Mouse (Mus musculus): ENCODE data around the gene Cdk5rap3.
A peak's percentile ranks its signal among the peaks of the same experiment; 100 is the strongest.

Cdk5rap3 gene

DNA sequence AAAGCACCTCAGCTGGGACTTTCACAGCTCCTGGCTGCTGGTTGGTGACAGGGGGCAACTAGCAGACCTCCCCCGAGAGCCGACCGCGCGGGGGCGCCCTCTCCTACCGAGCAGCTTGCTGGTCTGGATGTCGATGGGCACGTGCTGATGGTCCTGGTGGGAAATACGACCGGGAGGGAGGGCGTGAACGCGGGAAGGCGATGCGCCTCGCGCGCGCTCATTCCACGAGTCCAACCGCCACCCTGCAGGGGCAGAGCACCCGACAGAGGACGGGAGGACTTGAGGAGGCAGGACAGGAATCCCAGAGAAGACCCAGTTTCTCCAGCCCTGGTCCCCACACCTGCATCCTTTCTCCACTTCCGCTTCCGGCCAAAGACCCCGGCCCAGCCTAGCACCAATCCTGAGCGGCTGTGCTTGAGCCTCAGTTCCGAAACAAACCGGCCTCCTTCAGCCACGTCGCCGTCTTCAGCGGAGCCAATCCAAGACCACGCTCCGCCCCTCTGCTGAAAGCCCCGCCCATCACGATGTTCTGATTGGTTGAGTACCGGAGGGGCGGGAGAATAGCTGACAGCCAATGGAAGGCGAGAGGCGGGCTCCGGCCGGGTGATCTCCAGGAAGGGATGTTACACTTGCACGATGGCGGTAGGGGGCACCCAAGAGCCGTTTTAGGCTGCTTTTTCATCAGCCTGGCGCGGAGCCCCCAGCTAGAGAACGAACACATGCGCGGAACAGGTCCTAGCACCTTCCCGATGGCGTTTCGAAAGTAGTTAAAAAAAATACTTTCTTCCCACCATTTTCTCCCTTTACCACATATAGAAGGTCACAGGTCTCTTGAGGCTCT lies at the start of gene Cdk5rap3:
Cdk5rap3 (minus strand) TSS at position 453 of the 841 bp plus-strand sequence.
- peak; percentile 99 for DNase-seq (ENCODE audit: low read depth)

DNA sequence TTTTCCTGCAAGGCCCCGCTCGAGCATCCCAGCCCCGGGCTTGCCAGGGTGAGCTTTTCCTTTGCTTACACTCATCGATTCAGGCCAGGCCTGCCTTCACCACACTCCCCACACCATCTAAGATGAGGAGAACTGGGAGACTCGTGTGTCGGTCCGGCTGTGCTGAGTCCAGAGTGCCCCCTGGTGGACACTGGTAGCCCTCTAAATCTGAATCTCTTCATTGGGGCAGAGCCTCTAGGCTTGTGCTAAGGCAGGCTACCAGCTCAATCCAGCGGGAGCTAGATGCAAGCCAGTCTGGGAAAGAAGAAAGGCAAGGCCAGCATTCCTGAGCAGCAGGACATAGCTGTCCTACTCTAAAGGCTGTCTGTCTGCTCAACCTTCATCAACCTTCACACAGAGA lies 47.3 kb upstream of the Cdk5rap3 start:
- peak; percentile 71 for DNase-seq (ENCODE audit: low read depth)

DNA sequence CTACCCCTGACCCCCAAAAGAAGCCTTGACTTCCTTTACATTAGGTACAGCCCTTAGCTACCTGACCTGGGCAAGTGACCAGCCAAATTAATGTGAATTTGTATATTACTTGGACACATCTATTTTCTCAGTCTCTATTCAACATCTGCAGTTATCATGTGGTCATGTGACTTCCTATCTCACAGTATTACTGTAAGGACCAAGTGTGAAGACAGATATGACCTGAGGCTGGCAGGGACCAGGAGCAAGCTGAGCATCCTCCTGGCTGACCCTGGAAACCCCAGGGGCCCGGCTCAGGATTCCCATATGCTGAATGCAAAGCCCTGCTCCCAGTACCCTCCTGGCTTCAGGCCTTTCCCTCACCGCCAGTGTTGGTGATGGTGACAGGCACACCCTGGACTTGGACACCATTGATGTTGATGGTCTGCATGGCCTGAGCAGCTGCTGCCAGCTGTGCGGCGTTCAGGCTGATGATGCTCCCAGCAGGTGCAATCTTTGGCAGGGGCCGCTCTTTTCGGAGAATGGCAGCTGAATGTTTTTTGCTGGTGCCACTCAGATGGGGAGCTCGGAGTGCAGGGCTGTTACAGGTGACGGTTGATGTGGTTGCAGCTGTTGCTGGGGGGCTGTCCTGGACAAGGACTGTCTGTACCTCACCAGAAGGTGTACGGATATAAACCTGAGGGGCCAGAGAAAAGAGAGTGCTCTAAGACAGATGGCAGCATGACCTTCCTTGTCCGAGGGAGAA lies 40.9 kb upstream of the Cdk5rap3 start:
- DNase-seq (ENCODE audit: low read depth), result no peak

DNA sequence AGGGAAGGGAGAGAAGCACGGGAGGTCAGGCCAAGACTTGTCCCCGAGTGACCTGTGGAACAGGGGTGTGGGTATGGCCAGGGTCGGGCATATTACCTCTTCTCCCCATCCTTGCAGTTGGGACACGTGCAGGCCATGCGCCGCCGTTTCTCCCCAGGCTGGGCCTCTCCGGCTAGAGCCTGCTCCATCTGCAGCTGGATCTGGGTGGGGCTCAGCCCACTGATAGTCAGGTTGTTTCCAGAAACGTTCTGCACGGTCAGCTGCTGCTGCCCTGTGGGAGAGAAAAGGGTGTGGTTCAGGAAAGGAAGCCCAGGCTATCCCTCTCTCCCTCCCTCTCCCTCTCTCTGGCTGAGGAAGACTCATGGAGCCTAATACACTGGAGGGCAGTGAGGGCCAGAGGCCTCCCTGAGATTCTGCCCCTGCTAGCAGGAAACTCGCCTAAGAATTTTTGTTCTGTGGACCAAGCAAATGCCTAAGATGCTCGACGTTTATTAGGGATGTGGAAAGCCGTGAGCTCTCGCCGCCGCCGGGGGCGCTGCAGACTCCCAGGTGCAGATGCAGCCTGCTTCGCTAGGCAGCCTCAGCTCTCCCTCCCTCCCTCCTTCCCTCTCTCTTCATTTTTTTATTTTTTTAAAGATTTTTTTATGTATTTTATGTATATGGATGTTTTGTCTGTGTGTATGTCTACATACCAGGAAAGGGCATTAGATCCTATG lies 39.9 kb upstream of the Cdk5rap3 start:
- DNase-seq (ENCODE audit: low read depth), result no peak

DNA sequence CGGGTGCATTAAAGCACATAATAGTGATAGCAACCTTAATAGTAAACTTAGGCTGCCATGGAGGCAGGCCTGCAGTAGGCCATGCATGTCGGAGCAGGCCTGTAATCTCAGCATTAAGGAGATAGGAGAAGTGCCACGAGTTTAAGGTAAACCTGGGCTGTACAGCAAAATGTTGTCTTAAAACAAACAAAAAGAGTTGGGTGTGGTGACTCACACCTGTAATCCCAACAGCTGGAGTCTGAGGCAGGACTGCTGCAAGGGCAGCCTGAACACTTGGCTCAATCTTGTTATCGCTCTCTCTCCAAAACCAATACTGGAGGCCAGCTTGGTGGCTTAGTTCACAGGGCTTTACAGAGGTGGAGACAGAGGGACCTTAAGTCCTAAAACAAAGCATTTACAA lies 38.8 kb upstream of the Cdk5rap3 start:
- no peak for DNase-seq (ENCODE audit: low read depth)

DNA sequence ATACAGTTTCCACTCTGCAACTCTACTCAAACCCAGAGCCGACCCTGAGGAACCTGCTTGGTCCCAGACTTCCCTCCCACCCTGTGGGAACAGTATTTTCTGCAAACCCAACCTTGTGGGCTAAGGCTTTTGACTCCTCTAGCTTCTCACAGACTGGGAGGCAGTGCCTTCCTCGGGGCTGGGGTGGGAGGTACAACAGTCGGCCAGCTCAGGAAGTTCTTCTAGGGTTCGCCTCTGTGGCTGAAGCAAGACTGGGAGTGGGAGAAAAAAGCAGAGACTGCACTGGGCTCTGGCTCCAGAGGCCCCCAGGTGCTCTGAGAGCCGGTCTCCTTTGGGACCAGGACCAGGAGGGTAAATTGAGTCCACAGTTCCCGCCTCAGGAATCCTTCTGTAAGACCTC lies 36.6 kb upstream of the Cdk5rap3 start:
- no peak for DNase-seq (ENCODE audit: low read depth)

DNA sequence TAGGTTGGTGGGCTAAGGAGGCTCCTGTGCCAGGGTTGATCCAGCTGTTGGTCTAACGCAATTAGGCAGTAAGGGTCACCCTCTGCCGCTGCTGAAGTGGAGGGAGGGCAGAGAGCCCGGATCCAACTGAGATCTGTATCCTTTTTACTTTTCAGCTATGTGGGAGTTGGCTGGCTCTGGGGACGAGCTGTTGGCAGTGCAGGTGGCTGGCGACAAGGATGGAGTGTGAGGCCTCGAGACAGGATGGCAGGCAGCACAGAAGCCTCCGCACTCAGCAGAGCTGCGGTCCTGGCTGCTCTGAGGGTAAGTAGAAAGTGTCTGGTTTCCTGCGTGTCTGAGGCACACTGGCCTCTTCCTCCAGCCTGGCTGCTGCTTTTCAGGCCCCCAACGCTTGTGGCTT lies 36.1 kb upstream of the Cdk5rap3 start:
- no peak for DNase-seq (ENCODE audit: low read depth)

DNA sequence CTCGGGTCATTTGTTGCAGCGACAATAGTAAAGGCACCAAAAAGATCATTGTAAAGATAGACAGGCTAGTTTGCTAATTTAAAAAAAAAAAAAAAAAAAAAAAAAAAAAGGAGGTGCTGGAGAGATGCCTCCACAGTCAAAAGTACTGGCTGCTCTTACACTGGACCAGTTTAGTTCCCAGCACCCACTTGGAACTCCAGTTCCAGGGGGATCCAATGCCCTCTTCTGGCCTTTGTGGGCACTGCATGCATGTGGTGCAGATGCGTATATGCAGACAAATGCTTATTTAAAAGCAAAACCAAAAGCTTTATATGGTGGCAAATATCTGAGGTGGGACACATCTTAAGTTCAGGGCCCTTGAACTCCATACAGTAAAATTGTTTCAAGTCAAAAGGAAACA lies 34.5 kb upstream of the Cdk5rap3 start:
- DNase-seq (ENCODE audit: low read depth), result no peak

DNA sequence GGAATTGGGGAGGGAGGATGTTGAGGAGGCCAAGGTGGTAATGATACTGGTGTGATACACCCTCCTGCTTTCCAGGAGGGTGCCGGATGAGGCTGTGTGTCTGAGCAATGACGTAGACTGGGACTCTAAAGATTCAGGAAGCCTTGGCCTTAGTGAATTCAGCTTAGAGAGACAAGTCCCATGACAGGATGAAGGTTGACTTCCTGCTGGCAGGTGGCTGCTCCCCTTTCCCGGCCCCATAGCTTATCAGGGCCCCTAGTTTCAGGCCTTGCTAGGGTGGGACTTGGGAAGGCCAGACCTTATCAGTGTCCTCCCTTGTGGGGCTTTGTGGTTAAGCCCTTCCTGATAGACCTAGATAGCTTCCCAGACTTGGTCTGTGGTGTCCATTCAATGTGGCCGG lies 31.6 kb upstream of the Cdk5rap3 start:
- DNase-seq (ENCODE audit: low read depth), result no peak

DNA sequence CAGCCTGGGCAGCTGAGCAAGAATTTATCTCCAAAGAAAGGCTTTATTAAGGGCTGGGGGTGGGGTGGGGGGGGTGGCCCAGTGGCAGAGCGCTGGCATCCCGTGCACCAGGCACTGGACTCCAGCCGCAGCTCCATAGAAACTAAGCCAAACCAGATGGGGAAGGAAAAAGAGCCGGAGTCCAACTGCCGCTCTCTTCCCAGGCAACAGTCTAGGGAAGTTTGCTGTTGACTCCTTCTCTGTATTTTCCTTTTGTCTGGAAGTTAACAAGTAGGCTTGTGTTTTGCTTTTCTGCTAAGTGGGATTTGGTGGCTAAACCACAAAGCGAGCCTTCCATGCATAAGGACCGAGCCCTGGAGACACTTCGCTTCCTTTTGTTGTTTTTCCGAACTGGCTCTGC lies 30.2 kb upstream of the Cdk5rap3 start:
- no peak for DNase-seq (ENCODE audit: low read depth)

DNA sequence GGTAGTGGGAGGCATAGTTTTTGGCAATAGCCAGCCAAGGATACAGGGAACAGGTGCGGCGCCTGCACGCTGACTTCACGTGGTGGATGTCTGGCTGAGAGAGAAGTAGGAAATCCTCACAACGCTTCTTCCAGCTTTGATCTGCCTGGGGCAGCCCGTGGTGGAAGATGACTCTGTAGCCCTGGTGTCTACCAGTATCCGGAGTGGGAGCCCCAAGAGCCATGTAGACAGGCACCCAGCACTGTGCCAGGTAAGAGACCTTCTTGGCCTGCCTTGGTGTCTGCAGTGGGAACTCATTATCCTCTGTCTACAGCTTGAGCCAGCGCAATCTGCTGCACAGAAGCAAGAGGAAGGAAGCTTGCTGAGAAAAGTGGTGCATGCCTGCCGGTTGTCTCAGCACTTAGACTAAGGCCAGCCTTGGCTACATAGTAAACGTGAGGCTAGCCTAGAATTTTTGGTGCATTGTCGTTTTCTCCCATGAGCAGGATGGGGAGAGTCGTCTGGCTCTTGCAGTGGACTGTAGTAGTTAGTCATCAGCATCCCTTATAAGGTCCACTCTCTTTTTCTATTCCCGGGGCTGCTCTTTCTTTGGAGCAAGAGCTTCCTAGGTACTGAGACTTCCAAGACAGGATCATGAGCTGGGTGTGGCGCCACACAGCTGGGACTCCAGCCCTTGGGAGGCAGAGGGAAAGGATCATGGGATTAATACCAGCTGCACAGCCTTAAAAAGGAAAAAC lies 28.7 kb upstream of the Cdk5rap3 start:
- no peak for DNase-seq (ENCODE audit: low read depth)

DNA sequence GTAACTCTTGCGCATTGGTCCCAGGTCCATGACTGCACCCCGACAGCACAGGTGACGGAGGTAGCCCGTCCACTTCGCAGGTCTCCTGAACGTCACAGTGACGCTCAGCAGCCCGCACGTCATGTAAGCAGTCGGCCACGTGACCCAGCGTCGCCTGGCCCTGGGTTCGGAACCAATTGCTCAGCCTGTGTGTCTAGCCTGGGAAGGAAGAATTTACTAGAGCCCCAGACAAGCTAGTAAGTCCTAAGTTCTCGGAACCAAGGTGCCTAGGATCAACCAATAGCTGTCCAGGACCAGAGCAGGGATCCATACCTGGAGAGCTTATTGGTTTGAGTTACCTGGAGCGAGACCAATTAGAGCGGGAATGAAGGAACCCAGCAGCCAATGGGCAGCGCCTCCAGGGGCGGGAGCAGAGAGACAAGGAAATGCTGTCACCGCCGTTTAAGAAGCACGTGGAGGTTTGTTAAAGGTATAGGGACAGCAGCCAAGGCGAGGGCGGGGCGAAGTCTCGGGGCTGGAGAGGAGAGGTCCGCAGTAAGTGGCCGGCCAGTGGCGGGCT lies 27.5 kb upstream of the Cdk5rap3 start, which contains the start of gene Pnpo:
Pnpo (minus strand) TSS at position 241 of the 559 bp plus-strand sequence.
- peak; percentile 96 for DNase-seq (ENCODE audit: low read depth)

DNA sequence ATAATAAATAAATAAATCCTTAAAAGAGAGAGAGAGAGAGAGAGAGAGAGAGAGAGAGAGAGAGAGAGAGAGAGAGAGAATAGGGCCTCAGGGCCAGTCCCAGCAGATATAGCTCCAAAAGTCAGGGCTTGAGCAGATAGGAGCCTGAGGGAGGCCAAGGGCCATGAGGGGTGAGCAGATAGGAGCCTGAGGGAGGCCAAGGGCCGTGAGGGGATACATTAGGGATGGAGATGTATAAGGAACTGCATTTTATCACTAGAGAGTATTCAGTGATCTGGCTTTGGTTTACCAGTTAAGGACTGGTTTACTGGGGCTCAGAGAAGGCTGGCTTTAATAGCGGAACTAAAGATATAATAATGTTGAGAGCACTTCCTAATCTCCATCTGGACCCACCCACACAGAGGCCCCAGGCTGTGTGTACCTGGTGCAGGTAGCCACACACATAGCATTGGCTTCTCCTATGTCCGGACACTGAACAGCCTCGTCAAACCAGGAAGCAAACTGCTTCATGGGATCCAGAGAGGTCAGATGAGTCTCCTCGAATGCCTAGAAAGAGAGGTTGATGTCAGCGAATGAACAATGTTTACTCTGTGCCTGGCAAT lies 25.8 kb upstream of the Cdk5rap3 start:
- DNase-seq (ENCODE audit: low read depth), result no peak

DNA sequence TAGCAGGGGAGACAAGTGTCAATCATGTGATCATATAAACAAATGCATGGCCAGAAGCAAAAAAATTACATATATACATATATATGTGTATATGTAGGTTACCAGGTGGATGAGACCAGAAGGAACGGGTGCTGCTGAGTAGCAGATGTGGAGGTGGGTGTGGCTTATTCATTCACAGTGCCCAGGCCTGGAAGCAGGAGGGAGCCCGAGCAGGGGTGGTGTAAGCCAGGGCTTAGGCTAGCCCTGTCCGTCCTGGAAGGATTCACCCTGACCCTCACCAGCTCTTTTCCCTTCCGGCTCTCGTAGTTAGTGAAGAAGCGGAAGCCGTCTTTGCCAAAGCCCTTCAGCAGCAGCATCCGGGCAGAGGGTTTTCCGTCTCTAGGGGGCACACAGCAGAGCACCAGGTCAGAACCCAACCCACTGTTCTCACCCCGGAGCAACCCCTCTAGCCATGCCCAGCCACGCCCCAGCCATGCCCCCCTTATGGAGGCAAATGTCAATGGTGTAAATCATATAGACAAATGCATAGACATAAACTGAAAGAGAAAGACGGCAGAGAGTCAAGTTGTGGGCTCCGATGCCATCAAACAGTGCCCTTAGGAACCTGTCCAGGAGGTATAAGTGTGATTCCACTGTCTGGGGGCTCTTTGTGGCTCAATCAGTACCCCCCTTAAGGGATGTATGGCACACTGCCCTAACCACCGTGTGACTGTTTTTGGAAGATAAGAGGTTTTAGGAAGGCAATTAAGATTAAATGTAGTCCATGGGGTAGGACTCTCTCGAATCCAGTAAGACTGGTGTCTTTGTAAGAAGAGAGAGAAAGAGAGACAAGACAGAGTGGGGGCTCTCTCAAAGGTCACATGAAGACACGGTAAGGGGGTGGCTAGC lies 24.5 kb upstream of the Cdk5rap3 start:
- DNase-seq (ENCODE audit: low read depth), result no peak

DNA sequence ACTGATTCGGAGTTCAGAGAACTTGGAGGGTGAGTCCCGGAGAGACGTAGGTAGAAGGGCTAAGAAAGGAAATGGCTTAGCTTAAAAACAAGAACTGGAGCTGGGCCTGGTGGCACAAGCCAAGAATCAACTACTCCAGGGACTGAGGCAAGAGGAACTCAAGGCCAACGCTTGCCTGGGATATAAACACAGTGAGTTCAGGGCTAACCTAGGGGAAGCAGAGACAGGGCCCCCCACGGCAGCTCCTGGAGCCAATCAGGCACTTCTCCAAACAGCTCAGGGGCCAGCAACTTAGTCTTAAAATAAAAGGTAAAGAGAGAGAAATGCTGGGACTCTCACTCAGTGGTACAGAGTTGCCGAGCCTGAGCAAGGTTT lies 22.1 kb upstream of the Cdk5rap3 start:
- no peak for DNase-seq (ENCODE audit: low read depth)

DNA sequence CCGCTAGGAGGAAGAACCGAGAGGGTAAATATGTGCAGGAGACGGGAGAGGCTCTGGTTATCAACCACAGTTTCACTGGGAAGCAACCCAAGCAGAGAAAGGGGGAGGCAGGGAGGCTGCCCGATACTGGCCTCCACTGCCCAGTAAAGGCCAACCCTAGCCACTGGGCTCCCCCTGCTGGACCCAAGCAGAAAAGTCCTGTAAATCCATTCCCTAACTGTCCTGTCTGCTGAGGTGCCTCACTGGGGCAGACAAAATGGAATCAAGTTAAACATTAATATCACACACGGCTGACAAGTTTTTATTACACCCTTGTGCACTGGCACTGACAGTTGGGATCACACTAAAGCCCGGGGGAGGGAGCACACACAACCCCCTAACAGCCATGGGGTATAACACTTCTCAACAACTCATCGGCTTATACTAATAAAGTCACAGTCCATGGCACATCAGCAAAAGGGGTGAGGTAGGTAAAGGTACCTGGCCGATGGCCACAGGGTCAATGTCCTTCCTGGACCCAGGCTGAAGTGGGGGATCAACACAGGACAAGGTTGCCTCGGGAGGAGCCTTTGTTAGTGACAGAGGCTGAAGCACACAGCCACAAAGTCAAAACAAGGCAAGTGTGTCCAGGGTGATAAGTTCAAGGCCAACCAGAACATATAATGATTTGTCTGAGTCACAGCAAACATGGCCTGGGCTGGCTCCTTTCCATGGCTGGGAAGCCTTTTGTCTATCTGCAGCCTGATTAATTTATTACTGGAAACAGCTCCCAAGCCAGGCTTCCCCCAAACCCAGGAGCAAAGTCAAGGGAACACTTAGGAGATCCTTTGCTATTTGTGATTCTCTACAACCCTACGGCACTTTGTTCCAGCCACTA lies 21.5 kb upstream of the Cdk5rap3 start:
- no peak for DNase-seq (ENCODE audit: low read depth)

DNA sequence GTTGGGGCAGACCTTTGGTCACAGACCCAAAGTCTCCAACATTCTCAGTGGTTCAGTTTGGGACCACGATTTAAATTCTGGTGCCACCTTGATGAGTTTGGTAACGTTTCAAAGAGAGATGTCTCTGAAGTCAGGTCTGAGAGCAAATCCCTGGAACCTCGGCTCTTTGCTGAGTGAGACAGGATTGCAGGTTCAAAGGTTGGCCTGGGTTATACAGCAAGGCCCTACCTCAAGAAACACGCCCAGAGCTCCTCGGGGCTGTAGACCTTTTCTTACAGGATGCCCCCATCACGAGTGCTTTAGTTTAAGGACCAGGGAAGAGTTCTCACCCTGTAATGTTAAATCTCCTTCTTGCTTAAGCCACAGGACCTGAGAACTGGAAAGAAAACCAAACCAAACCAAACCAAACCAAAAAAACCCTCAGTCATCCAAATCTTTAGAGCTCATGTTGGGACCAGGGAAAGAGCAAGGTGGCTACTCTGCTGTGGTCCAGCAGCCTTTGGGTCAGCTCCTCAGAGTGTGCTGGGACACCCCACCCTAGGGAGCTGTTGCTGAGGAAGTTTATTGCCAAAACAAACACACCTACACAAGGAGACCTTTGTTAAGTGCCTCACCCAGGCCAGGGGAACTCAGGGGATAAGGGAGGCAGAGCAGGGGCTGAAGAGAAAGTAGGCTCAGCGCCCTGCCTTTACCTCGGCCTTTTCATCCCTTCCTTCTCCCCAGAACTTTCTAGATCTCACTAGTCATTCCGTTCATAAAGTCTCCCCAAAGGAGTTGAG lies 19.8 kb upstream of the Cdk5rap3 start:
- no peak for DNase-seq (ENCODE audit: low read depth)

DNA sequence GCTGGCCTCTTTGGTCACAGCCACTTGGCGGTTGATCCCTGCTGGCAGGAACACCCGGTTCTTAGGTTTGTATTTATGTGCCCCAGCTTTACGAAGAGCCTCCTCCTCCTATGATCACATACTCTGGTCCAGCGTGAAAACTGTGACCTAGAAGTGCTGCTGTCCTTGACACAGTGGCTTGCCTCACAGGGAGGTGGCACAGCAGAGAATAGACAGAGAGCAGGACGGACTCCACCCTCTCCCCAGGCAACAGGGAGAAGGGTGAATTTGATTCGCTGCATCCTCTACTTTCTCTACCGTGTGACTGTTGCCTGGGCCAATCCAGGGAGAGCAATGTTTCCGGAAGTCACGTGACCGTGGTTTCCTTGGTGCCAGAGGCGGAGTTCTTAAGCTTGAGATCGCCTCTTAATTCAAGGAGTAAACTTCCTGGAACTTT lies 18.6 kb upstream of the Cdk5rap3 start:
- no peak for DNase-seq (ENCODE audit: low read depth)
